Comparison of ENCODE assay signal across 14 mouse cellular contexts in the genomic region with DNA sequence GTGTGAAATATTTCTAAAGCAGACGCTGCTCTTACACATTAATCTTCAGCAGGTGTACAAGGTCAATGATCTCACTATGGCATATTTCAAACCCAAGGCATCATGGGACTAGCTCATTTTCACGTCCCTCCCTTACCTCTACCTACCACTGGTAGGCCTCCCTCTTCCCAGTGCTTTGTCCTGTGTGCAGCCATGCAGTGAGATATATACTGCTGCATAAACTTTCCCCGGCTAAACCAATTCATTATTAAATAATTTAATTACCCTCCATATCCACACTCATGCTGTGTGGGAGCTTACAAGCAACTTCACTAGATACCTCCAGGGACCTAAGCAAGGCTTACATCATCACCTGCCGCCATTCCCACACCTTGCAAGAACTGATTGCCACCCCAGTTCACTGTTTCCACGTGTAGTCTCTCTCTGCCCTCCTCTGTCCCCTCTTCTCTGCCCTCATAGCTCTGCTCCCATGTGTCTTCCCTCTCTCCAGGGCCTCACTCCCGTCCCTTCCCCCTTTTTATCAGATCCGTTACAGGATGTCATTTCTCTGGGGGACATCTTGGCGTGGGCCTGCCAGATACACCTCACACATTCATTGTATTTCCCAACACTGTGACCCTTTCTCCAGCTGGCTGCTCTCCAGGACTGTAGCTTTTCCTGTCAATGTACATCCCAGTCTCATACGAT.
DNase-seq lines count a peak whose midpoint lies in the region; ATAC-seq and TF ChIP-seq lines count a peak whose summit lies in the region.
"Had no signal": no experiment of that assay in that cellular context is flagged by ENCODE, and none has a peak within 500 bp of the region (broad histone marks: within the 10 kb centered on the region; RNA-seq: fewer than 3 reads in every experiment).

No protein-coding gene starts in this region.

- H3K4me3 ChIP-seq in gastrocnemius, adult 2 months = no peak overlapping the region
- no peak overlapping the region for H3K4me3 ChIP-seq in kidney, embryonic 15.5 days (replicated peaks)
- H3K4me3 ChIP-seq in neural tube, embryonic 11.5 days (ENCODE audit: low read depth, low read length) = no peak overlapping the region
- no peak overlapping the region for H3K4me3 ChIP-seq in stomach, postnatal 0 days (ENCODE audit: low read depth, low read length)
- H3K4me3 ChIP-seq: forebrain, embryonic 12.5 days; midbrain, embryonic 12.5 days had no signal

- no peak for TF ChIP-seq EP300 in stomach, postnatal 0 days (optimal IDR thresholded peaks at IDR 0.05)

- ATAC-seq in kidney, embryonic 15.5 days (replicated peaks; ENCODE audit: low FRiP score) = peak; percentile 40
- peak; percentile 37; the same call in 1 of the 2 replicates for ATAC-seq in neural tube, embryonic 11.5 days (ENCODE audit: insufficient read depth, low FRiP score, low TSS enrichment)
- no peak for ATAC-seq in stomach, postnatal 0 days (ENCODE audit: low FRiP score, low TSS enrichment)

- 21% methylated on average over 9 of the region's 9 CpGs for WGBS in kidney, embryonic 15.5 days
- WGBS in neural tube, embryonic 11.5 days = 74% methylated on average over 9 of the region's 9 CpGs
- 49% methylated on average over 9 of the region's 9 CpGs for WGBS in stomach, postnatal 0 days

- no peak overlapping the region for H3K4me2 ChIP-seq in kidney, embryonic 15.5 days
- no peak overlapping the region for H3K4me2 ChIP-seq in neural tube, embryonic 11.5 days (ENCODE audit: low read depth)
- no peak overlapping the region for H3K4me2 ChIP-seq in stomach, postnatal 0 days (replicated peaks; ENCODE audit: low read depth)
- H3K4me2 ChIP-seq: forebrain, embryonic 12.5 days; midbrain, embryonic 12.5 days had no signal

- no peak for DNase-seq in gastrocnemius, adult 2 months
- no peak for DNase-seq in gastrocnemius, postnatal 25 days
- DNase-seq in kidney, adult 18-20 months = no peak
- no peak for DNase-seq in neural tube, embryonic 11.5 days (ENCODE audit: low spot score)
- DNase-seq in neural tube, embryonic 10.5 days (ENCODE audit: extremely low spot score, low spot score) = no peak
- no peak for DNase-seq in stomach, postnatal 0 days (ENCODE audit: low spot score)
- no peak for DNase-seq in yolk sac, embryonic 10.5 days (ENCODE audit: low spot score)
- DNase-seq: adrenal gland, adult 8-10 months; cerebellum, adult 11 months; left cerebral cortex, postnatal 4 days; thymus, postnatal 36 days had no signal

- TF ChIP-seq CTCF in gastrocnemius, adult 2 months (IDR thresholded peaks at IDR 0.05) = no peak
- TF ChIP-seq CTCF in stomach, postnatal 0 days (IDR thresholded peaks at IDR 0.05; ENCODE audit: low read depth) = no peak

- H3K9ac ChIP-seq in kidney, embryonic 15.5 days = no peak overlapping the region
- H3K9ac ChIP-seq in neural tube, embryonic 11.5 days (ENCODE audit: low read length) = no peak overlapping the region
- no peak overlapping the region for H3K9ac ChIP-seq in stomach, postnatal 0 days (ENCODE audit: low read length)
- H3K9ac ChIP-seq: forebrain, embryonic 12.5 days; midbrain, embryonic 12.5 days had no signal

- peak overlapping the region; percentile 74 for H3K27ac ChIP-seq in gastrocnemius, adult 2 months
- H3K27ac ChIP-seq in kidney, embryonic 15.5 days = peak overlapping the region; percentile 57
- H3K27ac ChIP-seq in neural tube, embryonic 11.5 days (ENCODE audit: low read depth, low read length) = no peak overlapping the region
- peak overlapping the region; percentile 20; the same call in 1 of the 2 replicates for H3K27ac ChIP-seq in stomach, postnatal 0 days (replicated peaks)
- H3K27ac ChIP-seq: forebrain, embryonic 12.5 days; midbrain, embryonic 12.5 days had no signal

- H3K4me1 ChIP-seq in kidney, embryonic 15.5 days = peaks cover 54% of the 10 kb centered on the region
- H3K4me1 ChIP-seq in neural tube, embryonic 11.5 days (ENCODE audit: control insufficient read depth, insufficient read depth, low read length) = peaks cover 5% of the 10 kb centered on the region; the same call in 1 of the 2 replicates
- peaks cover 5% of the 10 kb centered on the region; the same call in 1 of the 2 replicates for H3K4me1 ChIP-seq in stomach, postnatal 0 days (replicated peaks; ENCODE audit: control insufficient read depth, insufficient read depth)

- no peaks in the 10 kb centered on the region for H3K36me3 ChIP-seq in kidney, embryonic 15.5 days
- no peaks in the 10 kb centered on the region for H3K36me3 ChIP-seq in neural tube, embryonic 11.5 days (ENCODE audit: control insufficient read depth, insufficient read depth, low read length)
- H3K36me3 ChIP-seq in stomach, postnatal 0 days (ENCODE audit: control insufficient read depth, insufficient read depth, low read length) = no peaks in the 10 kb centered on the region
- H3K36me3 ChIP-seq: forebrain, embryonic 12.5 days; midbrain, embryonic 12.5 days had no signal

- H3K27me3 ChIP-seq in kidney, embryonic 15.5 days = no peaks in the 10 kb centered on the region
- no peaks in the 10 kb centered on the region for H3K27me3 ChIP-seq in neural tube, embryonic 11.5 days (ENCODE audit: control insufficient read depth, insufficient read depth, low read length)
- H3K27me3 ChIP-seq in stomach, postnatal 0 days (ENCODE audit: control insufficient read depth, insufficient read depth, low read length) = no peaks in the 10 kb centered on the region
- H3K27me3 ChIP-seq: forebrain, embryonic 12.5 days; midbrain, embryonic 12.5 days had no signal

- intact Hi-C loops in gastrocnemius, adult 2 months (cut with DNase I) = no loop called here

- no peaks in the 10 kb centered on the region for H3K9me3 ChIP-seq in kidney, embryonic 15.5 days (replicated peaks)
- no peaks in the 10 kb centered on the region for H3K9me3 ChIP-seq in neural tube, embryonic 11.5 days (ENCODE audit: control insufficient read depth, low read length)
- H3K9me3 ChIP-seq in stomach, postnatal 0 days (ENCODE audit: control insufficient read depth, low read length) = no peaks in the 10 kb centered on the region
- H3K9me3 ChIP-seq: forebrain, embryonic 12.5 days; midbrain, embryonic 12.5 days had no signal
